Mouse (Mus musculus) lung, postnatal 4 days (tissue): ENCODE results near the gene Rgs18.
A peak's percentile ranks its signal among the peaks of the same experiment; 100 is the strongest.

Experiments
- DNase-seq, 2 experiments: peaks; one replicate each; pipeline ENCODE4 v3.0.0; 2021

Gene Rgs18

GRCm38 (mm10) chr1:144775331-144775730 lies at the start of gene Rgs18:
TSS of gene Rgs18 (minus strand) at chr1:144775435.
- DNase-seq, result peak in 1 of 2 experiments; percentile 6

DNA sequence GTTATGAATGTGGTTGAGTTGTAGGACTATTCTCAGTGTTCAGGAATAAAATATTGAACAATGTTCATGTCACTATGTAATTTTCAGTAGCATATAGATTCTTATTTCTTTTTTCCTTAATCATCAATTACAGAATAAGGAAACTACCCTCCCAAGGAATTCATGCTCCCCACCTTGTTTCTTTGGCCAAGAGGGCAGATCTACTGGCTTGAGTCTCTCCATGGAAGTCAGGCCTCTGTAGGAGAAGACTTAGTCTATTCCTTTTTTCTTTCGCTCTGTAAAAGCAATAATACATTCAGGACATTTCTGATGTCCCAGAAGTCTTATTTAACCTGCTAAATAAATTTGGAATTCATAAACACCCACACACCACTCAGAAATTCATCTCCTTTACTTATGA lies 841 bp downstream of the Rgs18 start:
- DNase-seq, result no peak

DNA sequence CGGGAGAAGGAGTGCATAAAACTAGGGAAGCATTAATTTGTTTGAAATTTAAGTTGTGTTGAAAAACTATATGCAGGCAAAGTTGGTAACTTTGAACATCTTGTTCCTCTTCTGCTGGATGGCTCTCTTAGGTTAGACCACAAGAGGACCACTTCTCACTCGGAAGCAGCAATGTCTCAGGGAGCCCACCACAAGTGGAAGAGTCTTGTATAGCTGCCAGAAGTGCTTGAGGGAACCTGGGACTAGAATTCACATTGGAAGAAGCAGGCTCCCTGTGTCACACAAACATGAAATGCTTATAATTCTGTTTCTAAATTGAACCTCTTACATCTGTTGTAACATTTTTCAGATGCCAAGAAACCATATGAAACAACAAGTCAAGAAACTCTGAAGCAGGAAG lies 9.0 kb downstream of the Rgs18 start:
- no peak for DNase-seq

DNA sequence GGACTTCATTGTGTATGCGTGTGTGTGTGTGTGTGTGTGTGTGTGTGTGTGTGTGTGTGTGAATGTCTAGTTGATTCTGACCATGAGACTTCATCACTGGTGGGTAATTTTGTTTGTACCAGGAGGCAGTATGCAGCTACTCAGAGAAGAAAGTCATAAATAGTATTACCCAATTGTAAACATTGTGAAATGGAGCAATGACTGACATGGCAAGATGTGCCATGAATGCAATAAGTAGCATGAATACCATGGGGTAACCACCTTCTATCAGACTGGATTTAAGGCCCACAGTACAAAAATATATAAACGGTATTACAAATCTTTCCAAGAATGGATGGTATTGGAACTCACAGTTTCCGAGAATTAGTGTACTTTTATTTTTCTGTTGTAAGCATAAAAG lies 14.4 kb downstream of the Rgs18 start:
- no peak for DNase-seq

- no peak for DNase-seq
Observed at GRCm38 (mm10) chr1:144750763-144751162, 24.5 kb downstream of the Rgs18 start.

DNA sequence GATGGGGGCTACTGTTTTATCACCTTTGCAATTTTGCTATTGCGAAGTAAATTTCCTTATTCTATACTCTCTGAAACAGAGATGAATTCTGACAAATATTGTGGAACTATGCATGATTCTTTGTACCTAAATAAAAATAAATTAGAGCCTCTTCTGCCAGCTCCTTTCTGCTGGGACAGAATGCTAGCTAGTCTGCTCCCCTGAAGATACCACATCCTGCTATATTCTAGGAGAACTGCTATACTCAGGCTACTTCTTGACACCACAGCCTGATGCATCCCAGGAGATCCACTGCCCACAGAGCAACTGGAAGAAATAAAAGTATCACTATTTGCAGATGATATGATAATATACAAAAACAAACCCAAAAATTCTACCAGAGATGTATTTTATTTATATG lies 29.1 kb downstream of the Rgs18 start:
- DNase-seq, result no peak

- no peak for DNase-seq
Observed at GRCm38 (mm10) chr1:144737739-144738138, 37.5 kb downstream of the Rgs18 start.

GRCm38 (mm10) chr1:144720736-144721135 lies 54.5 kb downstream of the Rgs18 start:
- no peak for DNase-seq

- DNase-seq, result no peak
Observed at GRCm38 (mm10) chr1:144704373-144704772, 70.9 kb downstream of the Rgs18 start.
